Mouse (Mus musculus): ENCODE results near the gene Ank. TPM values are rescaled to one million over a fixed set of nuclear protein-coding genes. Genes with fewer than 3 reads are reported as not detected.

Gene Ank
- polyA plus RNA-seq, 1 experiment from 2014 or later: 8.4 TPM

DNA sequence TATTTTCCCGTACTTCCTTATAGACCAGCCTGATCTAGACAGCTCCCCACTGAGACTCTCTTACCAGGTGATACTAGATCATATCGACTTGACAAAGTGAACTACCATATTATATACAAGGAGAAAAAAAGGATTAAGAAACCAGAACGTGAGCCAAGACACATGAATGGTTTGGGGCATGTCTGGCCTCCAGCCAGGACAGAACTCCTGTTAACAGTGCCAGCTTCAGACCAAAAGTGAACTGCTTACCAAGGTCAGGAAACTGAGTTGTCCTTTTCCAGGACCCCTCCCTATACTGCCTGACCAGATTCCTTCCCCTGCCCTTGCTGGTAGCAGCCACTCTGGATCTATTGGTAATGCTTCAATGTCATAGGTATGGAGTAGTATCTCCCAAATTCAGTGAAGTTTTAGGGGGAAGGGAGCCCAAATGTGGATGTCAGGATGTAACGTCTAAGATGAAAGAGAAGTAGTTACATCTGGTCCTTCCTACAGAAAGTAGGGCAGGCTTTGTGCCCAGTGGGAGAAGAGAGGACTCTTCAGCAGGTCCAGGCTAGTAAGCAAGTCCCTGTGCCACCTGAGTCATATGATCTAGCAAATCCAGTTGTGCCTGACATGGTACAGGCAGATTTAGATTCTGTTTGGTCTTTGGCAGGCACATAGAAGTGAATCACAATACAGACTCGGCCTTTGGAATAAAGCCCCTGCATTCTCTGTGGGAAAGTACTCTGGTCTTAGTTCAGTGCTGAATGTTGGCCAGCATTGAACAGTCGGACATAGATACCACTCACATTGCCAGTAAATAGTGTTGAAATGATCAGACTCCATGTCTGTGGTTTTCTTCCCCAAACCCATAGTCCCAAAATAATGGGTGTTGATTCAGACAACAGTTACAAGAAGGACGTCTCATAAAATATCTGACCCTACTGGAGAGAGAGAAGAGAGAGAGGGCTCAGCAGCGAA is 167.7 kb downstream of the Ank start:
- 74% methylated on average over 8 of the region's 8 CpGs for WGBS
- Histone ChIP-seq H3K27me3 (ENCODE audit: insufficient read depth, poor library complexity, severe bottlenecking) (no peaks in the 10 kb centered on the region), H3K36me3 (no peaks in the 10 kb centered on the region), H3K27ac (no peak overlapping the region), H3K9me3 (no peaks in the 10 kb centered on the region), H3K4me3 (no peak overlapping the region), H3K4me1 (peaks cover 9% of the 10 kb centered on the region)
- DNase-seq (ENCODE audit: low spot score): peak; percentile 38

GRCm38 (mm10) chr15:27641171-27641570 is 174.7 kb downstream of the Ank start:
- H3K4me3 ChIP-seq: no peak overlapping the region
- H3K36me3 ChIP-seq: no peaks in the 10 kb centered on the region
- no peaks in the 10 kb centered on the region for H3K27me3 ChIP-seq (ENCODE audit: insufficient read depth, poor library complexity, severe bottlenecking)
- 57% methylated on average over 12 of the region's 12 CpGs for WGBS
- no peak overlapping the region for H3K27ac ChIP-seq
- H3K9me3 ChIP-seq: no peaks in the 10 kb centered on the region
- H3K4me1 ChIP-seq: peaks cover 4% of the 10 kb centered on the region; the same call in 1 of the 2 replicates
- no peak for DNase-seq (ENCODE audit: low spot score)

DNA sequence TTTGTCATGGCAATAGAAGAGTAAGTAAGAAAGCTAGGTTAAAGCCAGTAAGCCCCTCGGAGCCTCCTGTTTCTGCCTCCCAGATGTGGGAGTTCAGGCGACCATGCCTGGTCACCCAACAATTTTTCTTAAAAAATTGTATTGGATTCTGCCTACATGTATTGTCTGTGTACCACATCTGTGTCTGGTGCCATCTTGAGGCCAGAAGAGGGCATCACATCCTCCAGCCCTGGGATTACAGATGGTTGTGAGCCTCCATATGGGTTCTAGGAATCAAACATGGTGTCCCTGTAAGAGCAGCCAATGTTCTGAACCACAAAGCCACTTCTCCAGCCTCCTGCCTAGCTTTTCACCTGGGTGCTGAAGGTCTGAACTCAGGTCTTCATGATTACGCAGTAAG is 176.4 kb downstream of the Ank start:
- H3K9me3 ChIP-seq: no peaks in the 10 kb centered on the region
- no peak overlapping the region for H3K4me3 ChIP-seq
- H3K27me3 ChIP-seq (ENCODE audit: insufficient read depth, poor library complexity, severe bottlenecking): no peaks in the 10 kb centered on the region
- WGBS: 84% methylated on average over 3 of the region's 3 CpGs
- no peak overlapping the region for H3K27ac ChIP-seq
- no peaks in the 10 kb centered on the region for H3K36me3 ChIP-seq
- H3K4me1 ChIP-seq: peaks cover 4% of the 10 kb centered on the region; the same call in 1 of the 2 replicates
- DNase-seq (ENCODE audit: low spot score): no peak

Small RNAs within 50 kb of the gene (microRNA-seq; reads per million reads assigned to microRNA genes)
- not detected for gene Mir7117

Other genes starting within 250 kb of the Ank start
- gene Otulin, start 164.0 kb downstream of the Ank start, polyA plus RNA-seq (2016; fragmentation: Nextera tagmentation; extraction: Ambion mirVana): 25.0 and 28.3 TPM in 2 replicates
- 3.9 and 4.2 TPM in 2 replicates for gene Otulinl, start 214.9 kb downstream of the Ank start, polyA plus RNA-seq (2016; fragmentation: Nextera tagmentation; extraction: Ambion mirVana)

Measured in heart, embryonic 10.5 days (tissue).